Mouse (Mus musculus) liver, embryonic 14.5 days (tissue): Measurements from ENCODE around the gene Tars2. TPM values are rescaled to one million over a fixed set of nuclear protein-coding genes. Genes with fewer than 3 reads are reported as not detected.

Experiments
- ATAC-seq: fragments of 200-750 bp; cut with Nextera tagmentation; 2 replicates; pipeline ENCODE4 v1.8.0; 2017; ENCODE audit warnings: moderate number of reproducible peaks, mild to moderate bottlenecking, moderate library complexity; ENCODE audit not compliant: insufficient read depth
- DNase-seq, 3 experiments: peaks; one replicate each; pipeline ENCODE4 v3.0.0-alpha.2; 2012 to 2013; ENCODE audit warnings: low read depth in 3 of 3, low spot score in 3 of 3
- H3K27ac ChIP-seq: fragments of 300-500 bp; sonication (generic); 2 replicates; pipeline ENCODE4 v1.5.1; 2014; ENCODE audit warnings: moderate library complexity, mild to moderate bottlenecking, control low read depth, inconsistent platforms
- H3K27me3 ChIP-seq: fragments of 300-500 bp; sonication (generic); 2 replicates; pipeline ENCODE4 v1.6.1; 2014; ENCODE audit warnings: mild to moderate bottlenecking, low read length, moderate library complexity; ENCODE audit not compliant: control insufficient read depth, insufficient read depth
- H3K36me3 ChIP-seq: fragments of 300-500 bp; sonication (generic); replicated peaks from 2 replicates; pipeline ENCODE4 v1.6.1; 2014; ENCODE audit warnings: low read depth; ENCODE audit not compliant: control insufficient read depth, insufficient read depth
- H3K4me1 ChIP-seq, 2 experiments: fragments of 200-500 bp in 1 of 2; fragments of 300-500 bp in 1 of 2; sonication (generic) in 1 of 2; replicated peaks; 2 replicates each; pipeline ENCODE4 v1.6.1; 2012 to 2014; ENCODE audit warnings: antibody characterized with exemption in 1 of 2, inconsistent platforms in 1 of 2, low read length in 1 of 2; ENCODE audit not compliant: control insufficient read depth in 2 of 2, insufficient read depth in 2 of 2
- H3K4me2 ChIP-seq: fragments of 300-500 bp; sonication (generic); 2 replicates; pipeline ENCODE4 v1.6.1; 2014; ENCODE audit warnings: low read depth, mild to moderate bottlenecking, control low read depth, moderate library complexity
- H3K4me3 ChIP-seq, 2 experiments: fragments of 200-500 bp in 1 of 2; fragments of 300-500 bp in 1 of 2; sonication (generic) in 1 of 2; 2 replicates each; pipeline ENCODE4 v1.5.1; 2012 to 2014; ENCODE audit warnings: low read depth in 2 of 2, low read length in 2 of 2, mild to moderate bottlenecking in 2 of 2, control low read depth in 1 of 2, inconsistent platforms in 1 of 2, moderate library complexity in 1 of 2; ENCODE audit not compliant: insufficient read depth in 1 of 2
- H3K9ac ChIP-seq: fragments of 300-500 bp; sonication (generic); replicated peaks from 2 replicates; pipeline ENCODE4 v1.6.1; 2014; ENCODE audit warnings: mild to moderate bottlenecking, control low read depth, moderate library complexity
- H3K9me3 ChIP-seq: fragments of 300-500 bp; sonication (generic); 2 replicates; pipeline ENCODE4 v1.6.1; 2016; ENCODE audit warnings: low read length, mixed read lengths; ENCODE audit not compliant: control insufficient read depth
- CTCF ChIP-seq: IDR thresholded peaks from 2 replicates; pipeline ENCODE4 v1.5.1; 2016; ENCODE audit warnings: antibody characterized with exemption, low read depth, control low read depth
- EP300 ChIP-seq: IDR thresholded peaks from 2 replicates; pipeline ENCODE4 v1.6.1; 2016; ENCODE audit warnings: antibody characterized with exemption, low read depth
- WGBS: fragments of 180-500 bp; shearing (Covaris S2); extraction: QIAGEN DNeasy Blood & Tissue Kit; methylation state at CpG from one replicate; pipeline ENCODE4 v1.1.7; 2014; ENCODE audit not compliant: insufficient replicate concordance; 5-methylcytosine and 5-hydroxymethylcytosine counted together
- polyA plus RNA-seq, 2 experiments: library from polyadenylated mRNA; depleted of rRNA in 1 of 2; stranded (reverse) in 1 of 2; unstranded in 1 of 2; fragments of >200 nt; fragmentation: Nextera tagmentation in 1 of 2; extraction: Ambion mirVana in 1 of 2; gene quantifications; 2 replicates each; pipeline versions ENCODE4 v1.2.1 to v1.2.3; 2012 to 2014

The Tars2 gene
- polyA plus RNA-seq, 2 experiments, result 19.9 to 37.1 TPM

DNA sequence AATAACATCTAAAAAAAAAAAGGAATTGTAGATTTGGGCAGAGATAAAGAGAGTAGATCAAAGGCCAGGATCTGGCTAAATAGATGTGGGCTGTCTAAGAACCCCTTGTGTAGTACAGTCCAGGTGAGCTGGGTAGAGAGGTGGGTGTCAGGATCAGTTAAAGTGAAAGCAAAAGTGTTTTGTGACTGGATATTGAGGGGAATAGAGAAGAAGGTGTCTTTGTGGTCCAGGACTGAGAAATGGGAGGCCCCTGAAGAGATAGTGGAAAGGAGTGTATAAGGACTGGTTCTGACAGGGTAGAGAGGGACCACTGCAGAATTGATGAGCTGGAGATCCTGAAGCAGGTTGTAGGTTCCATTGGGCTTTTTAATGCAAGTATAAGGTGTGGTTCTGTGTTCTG is 50.0 kb downstream of the Tars2 start:
- H3K9me3 ChIP-seq, result no peaks in the 10 kb centered on the region
- H3K36me3 ChIP-seq, result no peaks in the 10 kb centered on the region
- H3K27ac ChIP-seq, result no peak overlapping the region
- TF ChIP-seq EP300 (no peak), CTCF (no peak)
- no peak overlapping the region for H3K4me2 ChIP-seq
- H3K4me1 ChIP-seq, result no peaks in the 10 kb centered on the region
- ATAC-seq (no peak), DNase-seq (no peak)
- H3K4me3 ChIP-seq, result no peak overlapping the region
- no peak overlapping the region for H3K9ac ChIP-seq
- no peaks in the 10 kb centered on the region for H3K27me3 ChIP-seq

GRCm38 (mm10) chr3:95709044-95709443 is 51.0 kb downstream of the Tars2 start:
- no peak overlapping the region for H3K9ac ChIP-seq
- H3K27me3 ChIP-seq, result no peaks in the 10 kb centered on the region
- no peak for TF ChIP-seq EP300
- TF ChIP-seq CTCF, result no peak
- DNase-seq (no peak), ATAC-seq (no peak)
- H3K36me3 ChIP-seq, result no peaks in the 10 kb centered on the region
- H3K9me3 ChIP-seq, result no peaks in the 10 kb centered on the region
- H3K27ac ChIP-seq, result no peak overlapping the region
- H3K4me1 ChIP-seq, result no peaks in the 10 kb centered on the region
- WGBS, result 77% methylated on average over 4 of the region's 4 CpGs
- no peak overlapping the region for H3K4me2 ChIP-seq
- H3K4me3 ChIP-seq, result no peak overlapping the region

GRCm38 (mm10) chr3:95707497-95707896 is 52.5 kb downstream of the Tars2 start:
- no peaks in the 10 kb centered on the region for H3K36me3 ChIP-seq
- TF ChIP-seq EP300, result no peak
- no peak overlapping the region for H3K4me3 ChIP-seq
- WGBS, result 48% methylated on average over 7 of the region's 7 CpGs
- no peak overlapping the region for H3K4me2 ChIP-seq
- no peaks in the 10 kb centered on the region for H3K27me3 ChIP-seq
- H3K27ac ChIP-seq, result no peak overlapping the region
- ATAC-seq (no peak), DNase-seq (no peak)
- no peak overlapping the region for H3K9ac ChIP-seq
- H3K9me3 ChIP-seq, result no peaks in the 10 kb centered on the region
- H3K4me1 ChIP-seq, result no peaks in the 10 kb centered on the region

GRCm38 (mm10) chr3:95706273-95706672 is 53.7 kb downstream of the Tars2 start:
- DNase-seq, result no peak
- 48% methylated on average over 4 of the region's 4 CpGs for WGBS
- no peak overlapping the region for H3K27ac ChIP-seq

DNA sequence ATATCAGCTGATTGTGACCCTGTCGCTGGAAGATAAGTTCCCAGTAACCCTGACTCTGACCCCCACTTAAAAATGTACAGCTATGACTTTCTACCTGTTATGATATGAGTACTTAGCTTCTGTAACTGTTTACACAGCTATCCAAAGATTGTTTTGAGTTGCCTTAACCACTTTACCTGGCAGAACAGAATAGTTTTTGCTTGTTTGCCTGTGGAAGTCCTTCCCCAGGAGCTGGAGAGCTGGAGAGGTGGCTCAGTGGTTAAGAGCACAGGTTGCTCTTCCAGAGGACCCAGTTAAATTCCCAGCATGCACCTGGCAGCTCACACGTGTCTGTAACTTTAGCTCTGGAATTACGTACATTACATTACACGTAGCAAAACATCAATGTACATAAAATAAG is 55.4 kb downstream of the Tars2 start:
- DNase-seq (no peak), ATAC-seq (no peak)
- no peak for TF ChIP-seq EP300
- TF ChIP-seq CTCF, result no peak
- H3K27ac ChIP-seq, result no peak overlapping the region
- H3K9ac ChIP-seq, result no peak overlapping the region
- H3K4me2 ChIP-seq, result no peak overlapping the region
- WGBS, result 71% methylated on average over 4 of the region's 4 CpGs
- no peak overlapping the region for H3K4me3 ChIP-seq
- H3K36me3 ChIP-seq, result no peaks in the 10 kb centered on the region
- H3K4me1 ChIP-seq, result peaks cover 0 to 1% of the 10 kb centered on the region in 2 experiments; a peak in 1 of 4 replicates
- H3K9me3 ChIP-seq, result no peaks in the 10 kb centered on the region
- no peaks in the 10 kb centered on the region for H3K27me3 ChIP-seq

More at GRCm38 (mm10) chr3:95706273-95706672, 53.7 kb downstream of the Tars2 start:
- Histone ChIP-seq H3K9me3 (no peaks in the 10 kb centered on the region), H3K4me2 (no peak overlapping the region), H3K9ac (no peak overlapping the region), H3K27me3 (no peaks in the 10 kb centered on the region), H3K4me1 (peaks cover 0 to 1% of the 10 kb centered on the region in 2 experiments; a peak in 1 of 4 replicates), H3K4me3 (no peak overlapping the region), H3K36me3 (no peaks in the 10 kb centered on the region)
- ATAC-seq, result no peak
- no peak for TF ChIP-seq EP300
- TF ChIP-seq CTCF, result no peak
